Mouse (Mus musculus): Measurements from ENCODE around the gene Atxn7l1.

Atxn7l1 gene

DNA sequence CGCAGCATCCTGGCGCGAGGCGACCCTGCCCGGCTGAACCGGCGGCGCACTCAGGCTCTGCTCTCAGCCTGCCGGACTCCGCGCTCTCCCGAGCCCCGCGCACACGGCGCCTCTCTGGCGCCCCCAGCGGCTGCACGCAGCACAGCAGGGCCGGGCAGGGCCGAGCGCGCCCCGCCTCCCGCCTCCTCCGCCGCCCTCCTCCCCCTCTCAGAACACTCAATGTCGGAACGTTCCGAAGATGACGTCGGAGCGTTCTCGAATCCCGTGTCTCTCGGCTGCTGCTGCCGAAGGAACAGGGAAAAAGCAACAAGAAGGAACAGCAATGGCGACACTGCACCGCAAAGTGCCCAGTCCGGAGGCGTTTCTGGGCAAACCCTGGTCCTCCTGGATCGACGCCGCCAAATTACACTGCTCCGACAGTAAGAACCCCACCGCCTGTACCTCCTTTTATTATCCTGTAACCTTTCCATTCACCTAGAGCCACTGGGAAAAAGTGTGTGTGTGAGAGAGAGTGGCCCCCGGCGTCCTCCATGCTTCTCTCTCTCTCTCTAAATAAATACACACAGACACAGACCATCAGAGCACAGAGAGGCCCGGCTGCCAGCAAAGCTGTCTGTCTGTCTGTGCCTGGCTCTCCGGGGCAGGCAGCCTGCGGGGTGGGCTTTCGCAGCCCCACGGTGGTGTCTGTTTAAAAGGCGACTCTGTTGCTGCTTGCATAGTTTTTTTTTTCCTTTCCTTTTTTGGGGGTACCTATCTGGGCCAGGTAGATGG lies at the start of gene Atxn7l1:
Gene Atxn7l1 (plus strand): TSS at position 197 of the 771 bp plus-strand sequence.
- peak; percentile 93 for DNase-seq

DNA sequence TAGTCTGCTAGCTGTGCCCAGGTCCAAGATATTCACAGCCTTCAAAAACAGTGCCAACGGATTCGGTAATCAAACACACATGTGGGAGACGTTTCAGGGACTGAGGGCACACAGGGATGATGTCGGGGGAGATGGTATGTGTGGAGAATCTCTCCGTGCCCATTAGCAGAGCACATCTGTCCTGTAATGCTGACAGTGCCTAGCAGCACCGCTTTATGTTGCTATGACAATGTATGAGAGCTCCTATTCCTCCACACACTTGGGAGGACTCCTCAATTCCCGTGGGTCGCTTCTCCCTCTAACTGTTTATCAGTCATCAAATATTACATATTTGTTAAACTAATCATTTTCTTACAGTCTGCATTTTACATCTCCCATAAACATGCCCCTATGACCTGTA lies 45.9 kb upstream of the Atxn7l1 start:
- DNase-seq, result no peak

DNA sequence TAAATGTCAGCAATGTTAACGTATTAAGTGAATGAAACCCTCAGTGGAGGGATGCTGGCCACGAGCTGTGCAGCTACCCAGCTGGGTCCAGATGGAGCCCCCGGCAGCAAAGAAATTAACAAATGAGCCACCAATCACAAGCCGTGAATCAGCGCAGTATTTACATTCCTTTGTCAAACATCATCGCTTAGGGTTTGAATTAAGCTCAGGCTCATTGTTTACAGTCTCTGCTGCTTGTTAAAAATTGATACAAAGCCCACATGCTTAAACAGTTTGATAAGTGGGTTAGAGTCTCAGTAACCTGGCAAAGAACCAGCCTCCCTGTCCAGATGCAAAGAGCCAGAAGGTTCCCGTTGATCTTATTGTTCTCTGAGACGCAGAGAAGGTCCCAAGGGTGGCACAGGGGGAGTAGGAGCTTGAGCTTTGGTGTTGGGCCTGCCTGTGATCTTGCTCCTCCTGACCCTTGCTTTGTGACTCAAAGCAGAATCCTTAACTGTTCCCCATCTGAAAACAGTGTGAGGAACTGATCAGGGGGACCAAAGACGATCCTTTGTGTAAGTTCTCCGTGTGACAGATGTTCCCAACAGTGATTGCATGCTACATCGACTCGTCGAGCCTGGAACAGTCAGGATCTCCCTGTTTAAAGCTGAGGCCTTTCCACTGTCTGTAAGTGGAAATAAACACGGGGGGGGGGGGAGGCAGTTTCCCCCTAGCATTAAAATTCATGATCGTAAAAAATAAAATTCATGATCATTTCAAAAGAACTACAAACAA lies 45.0 kb upstream of the Atxn7l1 start:
- DNase-seq, result no peak

DNA sequence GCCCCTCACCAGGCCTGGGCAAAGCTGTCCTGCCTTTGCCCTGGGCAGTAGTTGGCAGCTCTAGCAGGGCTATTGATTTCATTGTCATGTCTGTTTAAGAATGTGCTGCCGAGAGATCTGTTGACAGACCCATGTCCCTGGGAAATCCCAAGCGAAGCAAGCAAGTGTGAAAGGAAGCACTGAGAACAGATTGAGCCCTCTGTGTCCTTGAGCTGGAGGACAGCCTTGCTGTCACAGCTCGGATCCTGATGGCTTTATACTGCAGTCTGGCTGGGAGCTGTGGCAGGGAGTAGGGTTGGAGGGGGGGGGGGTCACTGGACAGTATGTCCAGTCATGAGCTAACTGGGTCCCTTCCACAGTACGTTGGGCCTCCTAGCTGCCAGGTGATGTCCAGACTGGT lies 41.8 kb upstream of the Atxn7l1 start:
- DNase-seq, result no peak

DNA sequence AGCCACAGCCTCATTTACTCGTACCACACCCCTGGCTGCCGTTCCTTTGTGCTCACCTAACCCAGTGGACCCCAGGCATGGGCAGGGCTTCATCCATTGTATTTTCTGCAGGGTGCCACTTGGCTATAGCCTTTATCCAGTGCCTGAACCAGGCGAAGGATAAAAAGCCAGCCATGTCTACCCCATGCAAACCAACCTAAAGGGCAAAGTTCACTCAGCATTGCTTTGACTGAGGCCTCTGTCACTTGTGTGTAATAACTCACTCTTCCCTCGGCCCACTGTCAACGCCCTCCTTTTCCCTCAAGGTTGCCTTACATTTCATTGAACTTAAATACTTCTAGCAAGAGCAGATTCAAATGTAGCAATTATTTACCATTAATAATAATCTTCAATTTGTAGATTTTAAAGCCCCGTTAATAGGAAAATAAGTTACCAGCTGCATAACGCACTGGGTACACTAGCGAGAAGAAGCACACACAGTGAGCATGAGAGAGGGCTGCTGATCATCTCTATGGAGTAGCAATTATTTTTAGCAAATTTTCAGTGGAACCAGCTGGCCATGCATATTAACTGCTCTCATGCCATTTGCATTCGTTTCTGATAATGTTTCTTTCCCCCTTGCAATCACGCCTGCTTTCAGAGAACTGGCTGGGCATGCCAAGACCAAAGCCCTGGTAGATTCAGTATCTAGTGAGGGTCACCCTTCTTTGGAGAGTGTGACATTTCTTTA lies 40.9 kb upstream of the Atxn7l1 start:
- DNase-seq, result no peak

DNA sequence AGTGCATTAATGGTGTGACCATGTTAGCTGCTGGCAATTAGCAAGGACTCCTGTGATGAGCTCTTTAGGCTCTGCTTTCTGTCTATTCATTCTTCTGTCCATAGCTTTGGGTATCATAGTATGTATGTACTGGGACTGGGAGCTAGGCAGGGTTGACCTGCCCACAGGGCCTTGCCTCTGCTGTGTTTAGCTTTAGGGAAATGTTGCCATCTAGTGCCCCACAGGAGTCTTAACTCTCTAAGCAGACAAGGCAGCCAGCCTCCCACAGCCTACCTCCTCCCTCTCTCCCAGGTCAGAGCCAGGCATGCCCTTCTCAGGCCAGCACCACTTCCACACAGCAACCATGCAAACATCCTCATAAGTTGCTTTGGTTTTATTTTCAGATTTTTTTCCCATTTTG lies 38.0 kb upstream of the Atxn7l1 start:
- DNase-seq, result no peak

DNA sequence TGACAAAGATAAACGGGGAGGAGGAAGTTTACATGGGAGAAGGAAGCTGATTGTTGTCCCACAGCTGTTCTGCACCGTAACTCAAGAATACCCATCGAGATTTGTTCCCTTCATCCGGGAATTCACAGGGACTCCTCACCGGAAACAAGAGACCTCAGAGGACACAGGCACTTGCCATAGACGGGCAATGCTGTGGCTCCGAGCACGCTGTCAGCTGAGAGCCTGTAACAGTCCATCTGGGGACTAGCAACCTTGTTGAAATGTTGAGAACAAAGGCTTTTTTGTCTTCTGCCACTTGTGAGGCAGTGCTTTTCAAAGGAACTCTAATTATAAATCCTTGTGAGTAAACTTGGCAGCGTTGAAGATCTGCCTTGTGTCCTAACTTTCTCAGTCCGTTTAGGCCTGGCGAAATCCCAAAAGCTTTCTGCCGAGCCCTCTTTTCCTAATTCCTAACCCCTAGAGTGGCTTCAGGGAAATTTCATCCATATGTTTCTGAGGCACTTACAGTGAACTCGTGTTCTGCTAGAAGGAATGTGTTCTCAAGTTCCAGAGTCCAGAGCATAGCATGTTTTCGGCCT lies 36.5 kb upstream of the Atxn7l1 start:
- DNase-seq, result no peak

DNA sequence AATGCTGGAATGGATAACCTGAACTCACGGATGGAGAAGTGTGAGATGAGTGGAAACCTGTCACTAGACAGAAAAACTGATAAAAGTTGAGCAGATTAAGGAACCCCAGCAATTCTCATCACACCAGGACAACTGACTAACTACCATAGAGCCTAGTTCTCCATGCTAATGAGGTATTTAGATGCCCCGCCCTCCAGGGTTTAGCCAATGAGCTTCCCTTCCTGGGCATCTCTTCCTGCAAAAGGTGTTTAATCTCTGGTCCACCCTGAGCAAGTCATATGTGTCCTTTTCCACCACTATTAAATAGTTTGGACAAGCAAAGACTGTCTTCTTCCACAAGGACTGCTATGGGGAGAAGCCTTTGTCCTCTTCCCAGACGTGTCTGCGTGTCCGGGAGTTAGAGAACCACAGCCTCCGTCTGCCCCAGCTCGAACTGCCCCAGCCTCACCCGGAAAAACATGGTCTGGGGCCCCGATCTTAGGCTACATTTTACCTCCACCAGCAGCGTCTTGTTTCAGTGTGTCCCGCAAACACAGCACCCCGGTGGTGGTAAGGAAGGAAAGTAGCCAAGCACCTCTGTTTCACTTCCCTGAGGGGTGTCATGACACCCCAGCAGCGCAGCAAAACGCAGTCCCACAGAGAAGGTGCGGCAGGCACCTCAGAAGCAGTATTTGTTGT lies 28.7 kb upstream of the Atxn7l1 start:
- no peak for DNase-seq

DNA sequence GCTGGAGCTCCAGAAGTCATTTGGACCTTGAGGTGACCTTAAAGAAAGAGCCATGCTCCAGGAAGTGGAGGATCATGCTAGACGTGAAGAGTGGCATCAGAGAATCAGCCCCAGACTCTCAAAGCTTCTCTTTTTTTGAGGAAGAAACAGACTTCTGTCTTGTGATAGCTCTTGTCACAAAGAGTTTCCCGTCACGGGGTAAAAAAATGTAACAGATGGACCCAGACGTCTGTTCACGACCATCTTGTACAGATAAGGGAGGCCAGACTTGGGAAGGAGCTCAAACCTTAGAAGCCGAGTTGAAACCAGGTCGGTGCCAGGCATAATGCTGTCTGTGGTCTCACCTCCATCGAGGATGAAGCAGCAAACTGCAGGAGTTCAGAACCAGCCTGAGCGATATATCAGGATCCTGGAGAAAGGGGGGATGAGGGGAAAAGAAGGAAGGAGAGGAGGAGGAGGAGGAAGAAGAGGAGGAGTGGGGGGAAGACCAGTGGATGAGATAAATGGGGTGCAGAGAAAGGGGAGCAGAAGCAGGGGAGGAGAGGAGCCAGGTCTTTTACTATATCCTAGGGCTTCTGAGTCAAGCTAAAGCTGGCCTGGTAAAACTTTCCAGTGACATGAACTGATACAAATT lies 21.8 kb upstream of the Atxn7l1 start:
- DNase-seq, result no peak

DNA sequence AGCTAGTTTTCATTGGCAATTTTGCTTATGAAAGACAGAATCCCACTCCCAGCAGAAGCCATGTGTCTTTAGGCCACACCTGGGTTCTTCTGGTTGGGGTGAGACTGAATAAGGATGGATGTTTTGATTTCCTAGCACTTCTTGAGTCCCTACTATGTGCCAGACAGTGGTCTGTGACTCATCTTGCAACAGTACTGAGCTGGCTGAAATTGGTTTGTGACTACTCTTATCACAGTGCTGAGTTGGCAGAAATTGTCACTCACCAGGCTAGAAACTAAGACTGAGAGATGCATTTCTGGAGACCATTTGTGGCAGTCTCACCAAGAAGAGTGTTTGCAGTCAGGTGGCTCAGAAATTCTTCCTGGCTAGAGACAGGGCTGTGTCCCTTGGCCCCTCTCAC lies 21.2 kb upstream of the Atxn7l1 start:
- no peak for DNase-seq

DNA sequence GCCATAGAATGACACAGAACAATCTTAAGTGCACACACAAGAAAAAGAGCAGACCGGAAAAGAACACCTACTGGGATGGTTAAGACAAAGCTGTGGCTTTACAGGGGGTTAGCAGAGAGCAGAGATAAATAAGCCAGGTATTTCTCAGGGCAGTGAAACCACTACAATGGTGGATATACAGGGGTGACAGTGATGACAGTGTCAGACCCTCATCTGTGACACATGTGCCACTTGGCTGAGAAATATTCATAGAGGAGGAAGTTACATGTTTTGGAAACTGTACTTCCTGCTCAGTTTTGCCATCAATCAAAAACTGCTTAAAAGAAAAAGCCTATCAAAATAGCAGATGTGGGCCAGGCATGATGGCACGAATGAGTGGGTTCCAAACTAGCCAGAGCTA lies 19.4 kb upstream of the Atxn7l1 start:
- DNase-seq, result no peak

DNA sequence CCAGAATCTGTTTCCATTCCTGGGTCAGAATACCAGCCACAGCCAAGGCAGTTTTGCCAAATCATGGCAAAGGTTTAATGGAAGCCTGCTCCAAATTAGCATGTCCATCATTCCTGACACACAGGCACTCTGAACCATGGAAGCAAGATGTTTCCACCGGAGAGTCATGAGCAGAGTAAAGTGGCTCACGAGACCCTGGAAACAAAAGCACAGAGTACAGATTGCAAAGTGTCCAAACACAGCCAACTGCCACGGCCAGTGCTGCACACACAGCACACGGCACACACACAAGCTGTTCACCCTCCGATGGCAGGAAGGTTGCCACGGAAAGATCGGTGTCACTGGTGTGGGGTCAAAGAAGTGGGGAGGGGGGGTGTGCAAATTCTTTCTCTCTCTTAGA lies 18.8 kb upstream of the Atxn7l1 start:
- no peak for DNase-seq

DNA sequence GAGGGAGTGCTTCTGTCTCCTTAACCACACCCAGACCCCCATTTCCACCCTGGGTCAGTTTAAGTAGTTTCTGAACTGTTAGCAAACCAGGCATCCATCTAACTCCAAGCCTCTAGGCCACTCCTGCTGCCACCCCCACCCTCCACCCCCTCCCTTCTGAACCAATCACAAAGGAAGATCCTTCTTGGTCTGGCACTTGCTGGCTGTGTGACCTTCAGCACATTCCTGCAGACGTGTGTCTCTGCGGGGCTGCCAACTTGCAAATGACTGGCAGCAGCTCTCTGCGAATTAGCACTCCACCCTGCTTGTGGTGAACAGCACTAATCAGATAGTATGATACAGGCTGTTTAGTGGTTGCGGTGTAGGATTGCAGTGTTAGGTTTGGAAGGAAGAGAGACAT lies 18.1 kb upstream of the Atxn7l1 start:
- DNase-seq, result peak; percentile 18

DNA sequence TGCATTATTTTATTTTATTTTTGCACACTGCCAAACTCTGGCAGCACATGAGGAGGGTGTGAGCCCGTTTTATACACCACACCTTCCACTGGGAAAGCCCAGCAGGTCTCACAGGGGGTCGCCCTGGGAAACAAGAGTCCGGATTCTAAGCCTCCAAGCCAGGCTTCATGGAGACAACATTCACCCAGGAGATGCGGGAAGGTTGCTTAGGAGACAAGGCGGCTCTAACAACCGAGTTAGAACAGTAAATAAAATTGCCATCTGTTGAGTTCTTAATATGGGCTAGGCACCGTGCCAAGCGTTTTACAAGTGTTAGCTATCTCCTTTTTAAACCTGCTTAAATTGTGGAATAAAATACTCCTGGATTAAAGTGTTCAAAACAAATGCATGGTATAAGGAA lies 17.1 kb upstream of the Atxn7l1 start:
- no peak for DNase-seq

DNA sequence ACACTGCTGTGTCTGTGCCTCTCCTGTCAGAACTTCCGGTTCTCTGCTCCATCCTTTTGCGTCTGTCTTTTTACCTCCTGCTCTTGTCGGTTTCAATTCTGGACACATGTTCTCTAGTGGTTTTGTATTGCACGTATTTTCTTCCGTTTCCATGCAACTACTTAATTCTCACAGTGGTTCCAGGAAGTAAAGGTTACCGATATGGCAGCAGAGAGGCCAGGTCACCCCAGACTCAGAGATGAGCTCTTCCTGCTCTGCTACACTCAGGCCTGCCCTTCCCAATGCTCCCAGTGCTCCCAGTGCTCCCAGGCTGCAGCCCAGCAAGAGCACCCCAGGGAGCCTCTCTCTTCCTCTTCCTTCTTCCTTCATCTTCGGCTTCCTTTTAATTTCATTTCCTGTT lies 15.7 kb upstream of the Atxn7l1 start:
- no peak for DNase-seq

DNA sequence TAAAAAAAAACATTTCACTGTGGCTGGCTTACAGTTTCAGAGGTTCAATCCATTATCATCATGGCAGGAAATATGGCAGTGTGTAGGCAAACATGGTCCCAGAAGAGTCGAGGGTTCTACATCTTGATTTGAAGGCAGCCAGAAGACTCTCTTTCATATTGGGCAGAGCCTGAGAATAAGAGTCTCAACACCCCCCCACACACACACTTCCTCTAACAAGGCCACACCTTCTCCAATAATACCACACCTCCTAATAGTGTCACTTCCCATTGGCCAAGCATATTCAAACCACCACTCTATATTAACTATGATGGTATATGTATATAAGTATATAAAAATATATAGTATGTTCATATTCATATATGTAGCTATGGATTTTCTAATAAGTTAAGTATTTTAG lies 9.6 kb upstream of the Atxn7l1 start:
- no peak for DNase-seq

DNA sequence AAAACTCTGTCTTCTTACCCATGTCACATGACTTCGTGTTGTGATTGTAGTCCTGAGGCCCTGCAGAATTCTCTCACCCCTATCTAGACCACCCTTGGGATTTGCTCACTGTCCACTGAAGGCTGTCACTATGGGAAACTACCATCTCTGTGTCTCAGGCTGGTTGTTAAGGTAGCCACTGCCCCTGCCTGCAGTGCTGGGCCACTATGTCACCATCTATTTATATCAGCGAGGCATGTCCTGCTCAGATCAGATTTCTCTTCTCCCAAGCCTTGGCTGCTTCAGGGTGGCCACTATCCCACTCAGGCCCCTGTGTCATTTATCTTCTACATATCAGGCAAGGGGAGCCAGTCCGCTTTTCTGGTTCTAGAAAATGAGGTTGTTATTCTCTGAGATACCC lies 8.4 kb upstream of the Atxn7l1 start:
- no peak for DNase-seq

DNA sequence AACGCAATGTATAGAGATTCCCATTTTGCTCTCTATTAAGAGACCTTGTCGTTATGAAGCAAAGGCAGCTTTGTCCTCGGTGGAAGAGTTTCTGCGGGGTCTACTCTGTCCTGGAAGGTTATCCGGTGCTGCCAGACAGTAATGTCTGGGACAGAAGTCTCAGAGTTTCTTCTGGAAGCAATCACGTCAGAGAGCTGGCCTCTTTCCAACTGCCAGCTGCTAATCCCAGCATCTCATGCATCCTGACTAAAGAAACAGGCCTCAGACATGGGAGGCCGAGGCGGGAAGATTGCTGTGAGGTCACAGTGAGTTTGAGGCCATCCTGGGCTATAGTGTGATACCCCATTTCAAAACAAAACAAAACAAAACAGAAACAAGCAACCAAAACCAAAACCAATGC lies 3.0 kb upstream of the Atxn7l1 start:
- no peak for DNase-seq

DNA sequence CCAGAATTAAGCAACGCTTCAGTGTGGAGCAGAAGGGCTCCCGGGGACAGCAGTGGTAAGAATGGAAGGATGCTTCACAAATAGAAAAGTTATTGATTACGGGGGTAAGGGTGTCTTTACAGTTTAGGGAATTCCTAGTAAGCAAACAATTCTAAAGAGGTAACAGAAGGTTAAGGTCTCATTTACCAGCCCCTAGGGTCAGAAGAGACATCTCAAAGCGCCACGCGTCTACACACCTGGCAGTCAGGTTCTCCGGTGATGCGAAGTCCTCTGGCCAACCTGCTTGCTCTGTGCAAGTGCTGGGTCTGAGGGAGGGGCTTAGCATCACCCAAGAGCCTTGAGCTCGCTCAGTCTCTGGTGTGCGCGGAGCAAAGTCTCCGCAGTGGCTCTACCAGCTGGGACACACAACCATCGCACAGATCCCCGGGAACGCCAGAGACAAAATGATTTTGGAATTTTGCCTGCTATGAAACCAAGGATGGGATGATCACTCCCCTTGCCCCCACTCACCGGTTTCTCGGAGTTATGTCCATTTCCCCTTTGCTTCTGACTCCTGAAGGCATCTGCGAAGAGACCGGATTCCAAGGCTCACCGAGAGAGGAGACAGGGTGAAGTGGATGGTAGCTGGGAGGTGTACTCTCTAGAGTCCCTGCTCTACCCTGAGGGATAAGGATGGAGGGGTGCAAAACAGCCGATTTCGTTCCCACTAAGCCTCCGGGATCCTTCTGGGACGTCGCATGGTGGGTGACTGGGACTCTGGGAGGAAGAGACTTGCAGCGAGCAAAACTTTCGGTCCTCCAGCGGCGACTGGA lies 665 bp upstream of the Atxn7l1 start:
- DNase-seq, result peak; percentile 24

DNA sequence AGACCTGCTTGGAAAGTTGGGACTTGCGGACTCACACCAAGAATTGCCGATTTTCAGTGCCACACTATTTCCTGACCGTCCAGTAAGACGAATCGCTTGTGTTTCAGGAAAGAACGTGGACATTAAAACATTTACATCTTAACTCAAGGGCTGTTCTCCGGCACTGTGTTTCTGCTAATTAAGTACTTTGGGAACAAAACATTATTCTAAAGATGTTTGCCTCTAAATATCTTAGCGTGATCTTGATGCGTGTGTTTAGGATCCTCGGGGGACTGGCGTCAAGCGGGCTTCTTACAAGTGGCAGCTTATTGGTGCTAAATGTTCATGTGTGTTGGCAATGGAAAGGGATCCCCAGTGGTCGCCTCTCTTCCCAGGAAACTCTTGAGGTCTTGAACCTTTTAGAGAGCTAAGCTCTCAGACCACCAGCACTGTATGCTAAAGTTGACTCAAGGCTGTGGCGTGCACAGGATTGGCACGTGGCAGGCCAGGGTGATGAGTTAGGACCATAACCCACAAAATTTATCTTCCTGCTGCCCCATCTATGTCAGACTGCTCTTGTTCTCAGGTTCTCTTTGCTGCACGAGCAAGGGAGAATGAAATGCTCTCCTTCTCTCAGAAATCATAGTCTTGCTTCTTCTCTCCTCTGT lies 2.2 kb downstream of the Atxn7l1 start:
- no peak for DNase-seq

DNA sequence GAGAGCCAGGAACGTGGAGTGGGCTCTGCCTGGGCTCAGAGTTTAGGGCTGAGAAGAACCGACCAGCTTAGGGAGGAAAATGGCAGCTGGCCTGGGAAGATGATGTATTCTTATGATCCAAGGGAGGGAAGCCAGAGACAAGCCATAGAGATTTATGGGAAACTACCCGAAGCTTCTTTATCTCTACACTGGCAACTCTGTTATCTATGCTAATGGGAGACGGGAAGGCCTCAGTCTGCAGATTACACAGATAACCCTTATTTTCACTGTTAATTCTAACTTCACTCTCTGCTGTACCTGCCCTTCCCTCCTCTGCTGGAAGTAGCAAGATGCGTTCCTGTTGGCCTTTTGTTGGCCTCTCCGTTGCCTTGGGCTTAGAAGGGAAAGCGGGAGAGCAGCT lies 5.6 kb downstream of the Atxn7l1 start:
- DNase-seq, result no peak
